Mouse (Mus musculus) bone marrow macrophage, adult 2 months (primary cell): Measurements from ENCODE around the gene Klb.

ENCODE experiments used
- CTCF ChIP-seq: IDR thresholded peaks from 2 replicates; pipeline ENCODE4 v1.5.1; 2012; ENCODE audit warnings: low read depth, mild to moderate bottlenecking, low read length, moderate library complexity
- POLR2A ChIP-seq: IDR thresholded peaks from 2 replicates; pipeline ENCODE4 v1.6.1; 2012; ENCODE audit warnings: mild to moderate bottlenecking, low read depth, low read length, borderline replicate concordance

GRCm38 (mm10) chr5:65391753-65392152, 43.6 kb downstream of the Klb start:
- TF ChIP-seq CTCF (no peak), POLR2A (no peak)
